Mouse (Mus musculus) heart, postnatal 14 days (tissue): ENCODE results near the gene Armc8. TPM values are rescaled to one million over a fixed set of nuclear protein-coding genes. Genes with fewer than 3 reads are reported as not detected.

Experiments
- DNase-seq, 2 experiments: peaks; one replicate each; pipeline ENCODE4 v3.0.0; 2021 to 2022
- intact Hi-C: fragments of 180-260 bp; cut with DNase I; formaldehyde crosslinking; loops from one replicate; pipeline ENCODE4 v1.15.1; 2025
- total RNA-seq, 2 experiments: library from RNA; stranded (reverse); gene quantifications; 2 replicates each; pipeline ENCODE4 v1.2.3; 2021

The Armc8 gene
- total RNA-seq, 2 experiments from 2014 or later, result 22.7 to 23.0 TPM

- intact Hi-C loops, result loop anchor here (10.0 kb wide), 1 partner anchor 214 kb away; no protein-coding TSS in a partner anchor
- DNase-seq, result no peak
Measured at GRCm38 (mm10) chr9:99451161-99451560, 117.5 kb downstream of the Armc8 start, which contains the start of gene Nme9. Gene Nme9 (plus strand): TSS chr9:99451475.

- peak; percentile 7 to 25 for DNase-seq
- intact Hi-C loops, result loop anchor here (2.0 to 10.0 kb wide), 2 partner anchors 215 to 387 kb away; no protein-coding TSS in a partner anchor
Measured at GRCm38 (mm10) chr9:99449886-99450647, 118.6 kb downstream of the Armc8 start.

- intact Hi-C loops, result no loop called here
- no peak for DNase-seq
Measured at GRCm38 (mm10) chr9:99447323-99447722, 121.4 kb downstream of the Armc8 start.

- DNase-seq, result no peak
- intact Hi-C loops, result no loop called here
Measured at GRCm38 (mm10) chr9:99446259-99446658, 122.4 kb downstream of the Armc8 start.

- DNase-seq, result no peak
- intact Hi-C loops, result no loop called here
Measured at GRCm38 (mm10) chr9:99444590-99445178, 124.0 kb downstream of the Armc8 start.

- intact Hi-C loops, result no loop called here
- no peak for DNase-seq
Measured at GRCm38 (mm10) chr9:99441647-99442433, 126.9 kb downstream of the Armc8 start.

GRCm38 (mm10) chr9:99440941-99441340 is 127.8 kb downstream of the Armc8 start:
- intact Hi-C loops, result no loop called here
- no peak for DNase-seq

GRCm38 (mm10) chr9:99439064-99439463 is 129.6 kb downstream of the Armc8 start:
- intact Hi-C loops, result loop anchor here (5.0 kb wide), 2 partner anchors 62 to 197 kb away; partner anchors contain the start of gene Cep70
- no peak for DNase-seq

GRCm38 (mm10) chr9:99437781-99438565 is 130.7 kb downstream of the Armc8 start:
- intact Hi-C loops, result loop anchor here (5.0 kb wide), 2 partner anchors 61 to 196 kb away; partner anchors contain the start of gene Cep70
- DNase-seq, result no peak

- DNase-seq, result no peak
- intact Hi-C loops, result loop anchor here (5.0 kb wide), 2 partner anchors 60 to 195 kb away; partner anchors contain the start of gene Cep70
Measured at GRCm38 (mm10) chr9:99437031-99437764, 131.5 kb downstream of the Armc8 start, which contains the start of gene Mras. Gene Mras (minus strand): TSS chr9:99437381.

- intact Hi-C loops, result loop anchor here (5.0 kb wide), 2 partner anchors 59 to 194 kb away; partner anchors contain the start of gene Cep70
- peak; percentile 83 to 91 for DNase-seq
Measured at GRCm38 (mm10) chr9:99436182-99437030, 132.3 kb downstream of the Armc8 start.

GRCm38 (mm10) chr9:99435619-99436181 is 133.0 kb downstream of the Armc8 start:
- DNase-seq, result peak; percentile 36 to 51
- intact Hi-C loops, result loop anchor here (5.0 kb wide), 2 partner anchors 58 to 193 kb away; partner anchors contain the start of gene Cep70

GRCm38 (mm10) chr9:99434892-99435618 is 133.6 kb downstream of the Armc8 start:
- no peak for DNase-seq
- intact Hi-C loops, result loop anchor here (5.0 kb wide), 2 partner anchors 58 to 193 kb away; partner anchors contain the start of gene Cep70

- intact Hi-C loops, result no loop called here
Measured at GRCm38 (mm10) chr9:99432478-99432877, 136.2 kb downstream of the Armc8 start.

GRCm38 (mm10) chr9:99431963-99432362 is 136.7 kb downstream of the Armc8 start:
- DNase-seq, result no peak
- intact Hi-C loops, result no loop called here

More at GRCm38 (mm10) chr9:99432478-99432877, 136.2 kb downstream of the Armc8 start:
- DNase-seq, result no peak

- intact Hi-C loops, result no loop called here
- no peak for DNase-seq
Measured at GRCm38 (mm10) chr9:99431346-99431745, 137.4 kb downstream of the Armc8 start.

- intact Hi-C loops, result no loop called here
Measured at GRCm38 (mm10) chr9:99430806-99431205, 137.9 kb downstream of the Armc8 start.

More at GRCm38 (mm10) chr9:99430806-99431205, 137.9 kb downstream of the Armc8 start:
- no peak for DNase-seq
